Mouse (Mus musculus): ENCODE measurements around the gene Top2a.
A peak's percentile ranks its signal among the peaks of the same experiment; 100 is the strongest.

Gene Top2a

GRCm38 (mm10) chr11:99023500-99024467 is at the start of gene Top2a:
Gene Top2a, minus strand, starts transcription at chr11:99024189.
- peak; percentile 98 to 99 for DNase-seq (ENCODE audit: low spot score in 2 of 2)

- no peak for DNase-seq (ENCODE audit: low spot score in 2 of 2)
Observed at GRCm38 (mm10) chr11:99073781-99074180, 49.8 kb upstream of the Top2a start.

GRCm38 (mm10) chr11:99071866-99072265 is 47.9 kb upstream of the Top2a start:
- DNase-seq (ENCODE audit: low spot score in 2 of 2): no peak

- no peak for DNase-seq (ENCODE audit: low spot score in 2 of 2)
Observed at GRCm38 (mm10) chr11:99068455-99068854, 44.5 kb upstream of the Top2a start.

- DNase-seq (ENCODE audit: low spot score in 2 of 2): no peak
Observed at GRCm38 (mm10) chr11:99067591-99067990, 43.6 kb upstream of the Top2a start.

- peak; percentile 48 to 67 for DNase-seq (ENCODE audit: low spot score in 2 of 2)
Observed at GRCm38 (mm10) chr11:99065979-99066378, 42.0 kb upstream of the Top2a start.

- DNase-seq (ENCODE audit: low spot score in 2 of 2): no peak
Observed at GRCm38 (mm10) chr11:99065353-99065752, 41.4 kb upstream of the Top2a start.

GRCm38 (mm10) chr11:99063406-99064131 is 39.6 kb upstream of the Top2a start:
- DNase-seq (ENCODE audit: low spot score in 2 of 2): no peak

GRCm38 (mm10) chr11:99062661-99063060 is 38.7 kb upstream of the Top2a start:
- DNase-seq (ENCODE audit: low spot score in 2 of 2): no peak

GRCm38 (mm10) chr11:99060435-99060834 is 36.4 kb upstream of the Top2a start:
- no peak for DNase-seq (ENCODE audit: low spot score in 2 of 2)

GRCm38 (mm10) chr11:99055571-99056452 is 31.8 kb upstream of the Top2a start:
- DNase-seq (ENCODE audit: low spot score in 2 of 2): no peak

GRCm38 (mm10) chr11:99055143-99055542 is 31.2 kb upstream of the Top2a start:
- no peak for DNase-seq (ENCODE audit: low spot score in 2 of 2)

GRCm38 (mm10) chr11:99047643-99048042 is 23.7 kb upstream of the Top2a start:
- DNase-seq (ENCODE audit: low spot score in 2 of 2): no peak

- no peak for DNase-seq (ENCODE audit: low spot score in 2 of 2)
Observed at GRCm38 (mm10) chr11:99047120-99047519, 23.1 kb upstream of the Top2a start.

- no peak for DNase-seq (ENCODE audit: low spot score in 2 of 2)
Observed at GRCm38 (mm10) chr11:99045159-99045889, 21.3 kb upstream of the Top2a start.

- no peak for DNase-seq (ENCODE audit: low spot score in 2 of 2)
Observed at GRCm38 (mm10) chr11:99044306-99044705, 20.3 kb upstream of the Top2a start.

GRCm38 (mm10) chr11:99043632-99044031 is 19.6 kb upstream of the Top2a start:
- DNase-seq (ENCODE audit: low spot score in 2 of 2): no peak

- no peak for DNase-seq (ENCODE audit: low spot score in 2 of 2)
Observed at GRCm38 (mm10) chr11:99042834-99043431, 18.9 kb upstream of the Top2a start.

- DNase-seq (ENCODE audit: low spot score in 2 of 2): no peak
Observed at GRCm38 (mm10) chr11:99041841-99042780, 18.1 kb upstream of the Top2a start.

Data from frontal cortex, postnatal 25 days (tissue).